Mouse (Mus musculus) adrenal gland, adult 2 months (tissue): ENCODE measurements around the gene Gm20388. TPM values are rescaled to one million over a fixed set of nuclear protein-coding genes. Genes with fewer than 3 reads are reported as not detected.

ENCODE experiments used
- DNase-seq: peaks from one replicate; pipeline ENCODE4 v3.0.0; 2021
- polyA plus RNA-seq: library from polyadenylated mRNA; depleted of rRNA; stranded (reverse); fragments of >200 nt; gene quantifications from 2 replicates; pipeline ENCODE4 v1.2.3, GENCODE M21; 2012
- total RNA-seq, 2 experiments: library from RNA; stranded (reverse); gene quantifications; 2 replicates each; pipeline ENCODE4 v1.2.3; 2021

Gene Gm20388
- total and polyA plus RNA-seq, 3 experiments = 5.9 to 50.1 (median 9.9) TPM

DNA sequence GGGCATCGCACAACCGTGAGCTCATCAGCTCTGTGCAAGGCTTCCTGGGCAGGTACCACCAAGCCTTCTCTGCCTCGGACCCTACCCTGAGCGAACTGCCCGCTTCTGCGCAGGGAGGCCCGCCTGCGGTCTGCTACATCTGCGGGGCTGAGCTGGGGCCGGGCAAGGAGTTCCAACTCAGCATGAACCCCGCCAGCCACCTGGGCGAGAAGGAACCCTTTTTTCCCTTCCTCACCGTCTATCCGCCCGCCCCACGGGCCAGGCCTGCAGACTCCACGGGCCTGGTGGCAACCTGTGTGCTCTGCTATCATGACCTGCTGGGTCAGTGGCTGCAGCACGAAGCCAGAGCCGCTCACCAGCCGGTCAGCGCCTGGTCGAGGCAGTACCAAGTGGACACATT, 319.4 kb downstream of the Gm20388 start:
- no peak for DNase-seq

DNA sequence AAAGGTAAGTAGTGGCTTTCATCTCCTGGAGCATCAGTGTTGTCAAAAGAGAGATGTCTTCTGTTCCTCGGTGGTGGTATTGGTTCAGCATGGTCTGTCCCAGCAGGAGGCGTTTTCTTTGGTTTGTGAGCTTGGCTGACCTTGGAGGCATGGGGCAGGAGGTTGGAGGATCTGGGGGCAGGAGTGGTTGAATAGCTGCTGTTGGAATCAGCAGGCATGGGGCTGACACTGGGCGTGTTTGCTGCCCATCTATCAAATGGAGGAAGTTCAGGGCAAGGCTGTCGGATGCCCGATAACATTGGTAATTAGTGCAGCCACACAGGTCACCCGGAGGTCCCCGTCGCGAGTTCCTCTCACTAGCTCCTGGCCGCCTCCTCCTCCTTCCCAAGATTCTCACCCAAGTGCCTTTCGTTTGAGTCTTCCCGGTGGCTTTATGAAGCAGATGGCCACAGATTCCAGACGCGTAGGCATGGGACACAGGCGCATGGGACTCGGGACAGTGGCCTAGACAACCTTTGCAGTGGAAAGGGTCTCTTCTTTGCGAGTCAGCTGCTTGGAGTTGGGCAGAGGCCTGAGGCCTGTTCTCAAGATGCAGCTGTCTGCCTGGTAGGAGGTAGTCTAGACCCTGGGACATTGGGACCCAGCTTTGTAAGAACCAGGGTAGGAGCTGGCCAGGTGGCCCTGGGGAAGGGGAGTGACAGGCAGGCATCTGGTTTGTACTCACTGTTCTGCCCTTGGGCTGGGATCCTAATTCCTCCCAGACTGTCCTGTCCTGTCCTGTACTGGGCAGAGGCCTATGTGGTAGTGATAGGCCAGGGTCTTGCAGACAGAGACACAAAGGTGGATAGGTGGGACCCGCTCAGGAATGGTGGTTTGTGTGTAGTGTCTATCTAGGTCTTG, 320.3 kb downstream of the Gm20388 start:
- DNase-seq = peak; percentile 68

DNA sequence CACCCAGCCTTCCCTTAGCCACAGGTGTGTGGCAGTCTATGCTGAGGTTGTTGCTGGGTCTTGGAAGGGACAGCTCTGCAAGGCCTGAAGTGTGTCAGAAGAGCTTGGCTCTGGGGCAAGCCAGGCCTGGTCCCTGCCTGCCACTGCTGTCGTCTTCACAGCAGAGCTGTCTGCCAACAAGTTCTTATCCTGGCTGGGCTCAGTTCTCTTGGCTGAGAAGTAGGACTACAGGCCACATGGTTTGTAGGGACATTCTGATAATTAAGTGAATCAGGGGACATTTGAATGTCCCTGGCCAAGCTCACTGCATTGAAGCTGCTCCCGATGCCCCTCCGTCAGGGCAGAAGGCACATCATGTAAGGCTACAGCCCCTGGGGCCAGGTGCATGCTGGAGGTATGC, 321.2 kb downstream of the Gm20388 start:
- no peak for DNase-seq

- no peak for DNase-seq
These were observed 321.8 kb downstream of the Gm20388 start for GRCm38 (mm10) chr8:120232398-120232797.

DNA sequence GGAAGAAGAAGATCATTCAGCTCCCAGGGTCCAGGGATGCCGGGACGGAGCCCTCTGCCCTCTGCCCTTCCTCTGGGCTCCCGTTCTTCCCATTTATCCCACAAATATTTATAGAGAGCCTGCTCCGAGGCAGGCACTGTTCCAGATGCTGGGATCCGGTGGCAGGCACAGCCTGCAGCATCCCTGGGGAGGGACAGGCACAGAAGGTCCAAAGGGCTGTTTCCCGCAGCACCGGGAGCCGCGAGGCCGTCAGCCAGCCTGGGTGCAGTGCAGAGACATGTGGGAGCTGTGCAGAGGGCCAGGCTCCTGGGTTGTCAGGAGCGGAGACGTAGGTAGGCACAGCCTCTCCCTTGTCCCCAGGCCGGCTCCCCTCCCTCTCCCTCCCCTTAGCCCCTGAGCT, 322.3 kb downstream of the Gm20388 start:
- DNase-seq = peak; percentile 48

DNA sequence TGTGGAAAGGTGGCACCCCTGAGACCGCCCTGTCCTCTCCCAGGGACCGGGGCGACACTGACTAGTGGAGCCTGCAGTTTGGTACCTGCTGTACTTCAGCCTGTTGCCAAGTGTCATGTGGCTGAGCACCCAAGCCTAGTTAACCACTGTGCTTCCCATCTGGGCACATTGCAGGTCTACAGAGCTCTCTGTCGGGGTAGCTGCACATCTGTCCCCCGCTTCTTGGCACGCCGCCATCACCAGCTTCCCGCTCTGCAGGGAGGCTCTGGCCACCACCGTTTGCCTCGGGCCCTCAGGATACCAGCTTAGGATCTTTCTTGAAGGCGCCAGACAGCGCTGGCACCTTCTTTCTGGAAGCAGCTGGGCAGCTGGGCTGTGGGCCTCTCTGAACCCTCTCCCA, 323.8 kb downstream of the Gm20388 start:
- DNase-seq = no peak

- DNase-seq = peak; percentile 35
These were observed 324.2 kb downstream of the Gm20388 start for GRCm38 (mm10) chr8:120234866-120235265.

DNA sequence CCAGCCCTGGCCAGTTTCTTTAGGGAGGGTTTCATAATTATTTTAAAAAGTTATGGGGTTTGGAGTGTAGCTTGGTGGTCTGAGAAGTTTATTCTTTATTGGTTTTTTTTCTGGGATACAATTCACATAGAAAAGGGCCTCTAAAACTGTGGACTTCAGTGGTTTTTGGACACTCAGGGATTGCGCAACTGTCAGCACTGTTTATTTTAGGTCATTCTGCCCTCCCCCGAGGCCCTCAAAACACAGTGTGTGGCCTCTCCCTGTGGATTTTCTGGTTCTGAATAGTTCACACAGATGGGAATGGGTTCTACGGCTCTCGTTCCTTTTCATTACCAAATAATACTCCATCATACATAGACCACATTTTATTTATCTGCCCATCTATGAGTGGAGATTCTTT, 332.6 kb downstream of the Gm20388 start:
- DNase-seq = peak; percentile 55

DNA sequence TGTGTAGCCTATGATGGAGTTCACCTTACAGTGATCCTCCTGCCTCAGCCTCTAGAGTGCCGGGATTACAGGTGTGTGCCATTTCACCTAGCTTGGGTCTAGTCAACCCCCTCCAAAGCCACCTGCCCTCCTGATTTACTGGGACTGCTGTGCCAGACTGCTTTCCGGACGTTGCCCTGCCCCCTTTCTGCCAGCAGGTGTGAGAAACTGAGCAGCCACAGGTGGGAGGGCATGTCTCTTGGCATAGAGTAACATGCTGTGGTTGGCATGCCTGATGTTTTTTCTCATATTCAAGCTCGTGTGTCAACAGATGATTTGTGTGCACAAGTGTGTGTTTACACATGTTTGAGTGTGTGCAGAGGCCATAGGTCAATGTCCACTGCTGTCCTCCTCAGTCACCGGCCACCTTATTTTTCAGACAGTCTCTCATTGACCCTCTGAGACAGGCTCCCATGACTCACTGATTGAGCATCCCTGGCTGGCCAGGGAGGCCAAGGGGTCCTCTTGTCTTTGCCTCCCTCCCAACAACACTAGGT, 333.3 kb downstream of the Gm20388 start:
- no peak for DNase-seq

GRCm38 (mm10) chr8:120244553-120244952, 333.9 kb downstream of the Gm20388 start:
- no peak for DNase-seq

- no peak for DNase-seq
These were observed 337.0 kb downstream of the Gm20388 start for GRCm38 (mm10) chr8:120247618-120248017.

DNA sequence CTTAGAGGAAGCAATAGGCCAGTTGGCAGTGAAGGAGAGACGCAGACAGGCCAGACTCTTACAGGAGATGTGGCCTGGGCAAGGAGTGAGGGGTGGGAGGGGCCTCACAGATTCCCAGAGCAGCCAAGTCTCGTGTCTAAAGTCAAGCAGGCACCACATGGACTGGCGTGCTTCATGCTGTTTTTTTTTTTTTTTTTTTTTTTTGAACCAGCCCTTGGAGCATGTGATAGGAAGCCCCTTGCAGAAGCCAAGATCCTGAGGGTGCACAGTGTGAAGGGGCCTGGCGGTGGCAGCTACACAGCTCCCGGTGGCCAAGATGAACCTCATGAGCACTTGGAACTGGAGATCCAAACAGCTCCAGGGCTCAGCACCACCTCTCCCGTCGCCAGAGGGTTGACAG, 337.4 kb downstream of the Gm20388 start:
- no peak for DNase-seq

DNA sequence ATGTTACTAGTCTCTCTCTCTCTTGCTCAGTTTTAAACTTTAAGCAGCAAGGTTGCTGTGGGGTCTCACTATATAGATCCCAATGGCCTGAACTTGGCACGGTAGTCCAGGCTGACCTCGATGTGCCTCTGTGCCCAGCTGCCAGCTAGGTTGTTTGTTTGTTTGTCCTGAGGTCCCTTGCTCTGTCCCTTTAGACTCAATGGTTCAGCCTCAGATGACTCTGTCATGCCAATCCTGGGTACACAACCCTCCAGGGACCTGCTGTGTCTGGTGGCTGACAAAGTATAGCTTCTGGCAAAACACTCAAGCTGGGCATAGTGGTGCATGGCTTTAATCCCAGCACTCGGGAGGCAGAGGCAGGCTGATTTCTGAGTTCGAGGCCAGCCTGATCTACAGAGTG, 337.8 kb downstream of the Gm20388 start:
- DNase-seq = no peak

DNA sequence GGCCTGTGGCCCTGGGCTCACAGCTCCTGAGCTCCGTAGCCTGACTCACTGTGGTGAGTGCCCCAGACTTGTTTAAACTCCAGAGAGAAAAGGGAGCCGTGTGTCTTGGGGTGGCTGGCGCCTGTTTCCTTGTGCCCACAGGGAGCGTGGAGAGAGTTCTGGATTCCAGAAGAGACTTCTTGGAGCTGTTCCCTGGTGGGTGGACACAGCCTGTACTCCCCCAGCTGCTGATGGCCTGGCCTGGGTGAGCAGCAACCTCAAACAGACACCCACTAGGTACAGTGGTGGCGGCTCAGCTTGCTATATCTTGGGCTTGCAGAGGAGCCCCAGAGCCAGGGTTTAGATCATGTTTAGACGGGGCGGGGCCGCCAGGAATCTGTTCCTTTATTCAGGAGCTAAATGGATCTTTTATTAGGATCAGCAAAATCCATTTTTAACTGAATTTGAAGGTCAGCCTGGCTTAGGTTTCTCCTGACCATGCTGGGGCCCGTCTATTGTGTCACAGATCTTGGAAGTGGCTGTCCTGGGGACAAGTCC, 339.2 kb downstream of the Gm20388 start:
- DNase-seq = no peak

GRCm38 (mm10) chr8:120250750-120251410, 340.2 kb downstream of the Gm20388 start:
- DNase-seq = no peak

DNA sequence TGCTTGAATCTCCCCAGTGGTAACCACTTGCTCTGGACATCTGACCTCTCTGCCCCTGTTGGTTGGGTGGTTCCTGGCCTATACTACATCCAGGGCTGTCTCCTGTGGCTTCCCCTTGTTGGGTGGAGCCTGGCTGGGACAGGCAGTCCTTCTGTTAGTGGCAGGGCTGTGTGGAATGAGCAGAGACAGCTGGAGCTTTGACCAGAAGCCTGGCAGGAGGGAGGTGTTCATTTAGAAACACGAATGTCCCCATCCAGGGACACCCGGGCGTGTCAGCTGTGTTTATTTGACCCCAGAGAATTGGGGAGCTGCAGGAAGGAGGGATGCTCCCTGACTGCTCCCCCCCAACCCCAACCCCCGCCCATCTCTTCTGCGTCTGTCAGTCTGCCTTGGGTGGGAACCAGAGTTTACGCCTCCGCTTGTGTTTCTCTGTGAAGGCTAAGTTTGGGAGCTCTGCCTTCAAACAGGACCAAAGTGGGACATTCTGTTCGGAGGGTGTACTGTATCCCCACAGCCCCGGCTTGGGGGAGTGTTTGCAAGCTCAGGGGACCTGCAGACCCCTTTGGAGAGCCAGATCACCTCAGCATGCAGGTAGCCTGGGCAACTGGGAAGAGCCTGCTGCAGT, 340.9 kb downstream of the Gm20388 start:
- DNase-seq = no peak

DNA sequence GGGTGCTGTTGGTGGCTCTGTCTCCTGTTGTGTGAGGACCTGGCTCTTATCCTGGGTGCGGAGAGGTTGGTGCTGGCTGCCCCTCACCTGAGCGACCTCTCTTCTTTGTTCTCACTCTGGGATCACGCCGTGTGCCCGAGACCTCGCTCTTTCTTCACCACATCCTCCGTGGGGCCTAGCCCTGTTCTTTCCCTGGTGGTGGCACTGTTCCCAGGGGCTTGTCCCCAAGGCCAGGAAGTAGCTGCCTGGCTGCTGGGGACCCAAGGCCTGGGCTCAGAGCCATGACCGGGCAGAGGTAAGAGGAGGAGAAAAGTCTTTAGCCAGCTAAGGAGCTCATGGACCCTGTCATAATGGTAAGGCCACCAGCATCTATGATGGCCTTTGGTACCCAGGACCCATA, 343.0 kb downstream of the Gm20388 start:
- DNase-seq = peak; percentile 80

GRCm38 (mm10) chr8:120255406-120255987, 344.9 kb downstream of the Gm20388 start:
- no peak for DNase-seq

DNA sequence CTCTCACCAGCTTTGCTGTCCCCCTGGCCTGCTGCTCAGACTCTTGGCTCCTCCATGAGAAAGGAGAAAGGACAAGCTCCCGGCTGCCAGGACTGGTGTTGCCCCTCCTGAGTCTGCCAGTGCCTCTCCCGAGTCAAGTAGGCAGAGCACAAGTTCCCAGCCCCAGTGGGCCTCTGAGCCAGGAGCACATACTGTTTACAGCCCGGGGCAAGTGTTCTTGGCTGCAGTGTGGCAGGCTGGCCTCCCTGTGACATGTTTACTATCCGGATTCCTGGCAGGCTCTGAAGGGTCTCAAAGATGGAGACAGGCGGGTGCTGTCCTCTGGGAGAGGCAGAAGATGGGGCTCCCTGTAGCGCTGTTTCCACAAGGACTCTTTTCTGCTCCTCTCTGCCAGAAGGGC, 346.3 kb downstream of the Gm20388 start:
- no peak for DNase-seq

DNA sequence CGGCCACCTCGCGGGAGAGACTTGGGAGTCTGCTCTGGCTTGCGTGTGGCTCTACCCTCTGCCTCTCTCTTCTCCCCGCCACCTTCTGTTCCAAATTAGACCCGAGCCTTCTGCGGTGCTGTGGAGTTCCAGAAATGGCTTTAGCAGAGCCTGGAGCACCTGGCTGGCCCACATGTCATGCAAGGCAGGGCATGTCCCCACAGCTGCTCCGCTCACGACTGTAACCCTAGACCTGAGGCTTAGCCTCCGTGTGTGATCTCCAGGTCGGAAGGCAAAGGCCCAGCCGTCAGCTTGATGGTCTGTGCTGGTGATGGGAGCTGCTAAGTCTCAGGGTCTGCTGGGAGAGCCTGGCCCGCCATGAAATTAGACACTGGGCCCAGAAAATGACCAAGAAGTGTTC, 348.6 kb downstream of the Gm20388 start:
- DNase-seq = no peak

DNA sequence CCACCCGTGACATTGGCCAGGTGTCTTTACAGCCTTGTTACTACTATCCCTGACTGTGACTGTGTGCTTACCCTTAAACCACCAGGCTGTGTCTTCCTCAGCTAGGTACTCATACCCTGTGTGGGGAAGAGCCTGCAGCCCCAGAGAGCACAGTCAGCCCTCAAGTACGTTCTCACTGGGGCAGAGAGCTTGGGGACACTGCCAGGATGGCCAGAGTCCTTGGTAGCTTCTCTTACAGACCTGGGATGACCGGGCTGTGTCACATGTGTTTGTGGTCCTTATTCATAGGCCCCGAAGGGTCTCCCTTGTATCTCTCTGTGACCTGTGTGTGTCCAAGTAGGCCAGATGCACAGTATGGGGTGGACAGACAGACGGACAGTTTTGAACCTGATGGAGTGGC, 350.0 kb downstream of the Gm20388 start:
- no peak for DNase-seq
